Mouse (Mus musculus) heart, embryonic 10.5 days (tissue): Measurements from ENCODE around the gene Cfap54. TPM values are rescaled to one million over a fixed set of nuclear protein-coding genes. Genes with fewer than 3 reads are reported as not detected.

Experiments
- DNase-seq: peaks from one replicate; pipeline ENCODE4 v3.0.0-alpha.2; 2017; ENCODE audit warnings: low spot score
- H3K27ac ChIP-seq: fragments of 300-500 bp; sonication (generic); 2 replicates; pipeline ENCODE4 v1.5.1; 2016; ENCODE audit warnings: mild to moderate bottlenecking
- H3K27me3 ChIP-seq: fragments of 300-500 bp; sonication (generic); 2 replicates; pipeline ENCODE4 v1.6.1; 2016; ENCODE audit warnings: mild to moderate bottlenecking; ENCODE audit not compliant: poor library complexity, insufficient read depth, severe bottlenecking
- H3K36me3 ChIP-seq: fragments of 300-500 bp; sonication (generic); 2 replicates; pipeline ENCODE4 v1.6.1; 2016; ENCODE audit warnings: mild to moderate bottlenecking, moderate library complexity
- H3K4me1 ChIP-seq: fragments of 300-500 bp; sonication (generic); 2 replicates; pipeline ENCODE4 v1.6.1; 2016; ENCODE audit warnings: mild to moderate bottlenecking
- H3K4me3 ChIP-seq: fragments of 300-500 bp; sonication (generic); 2 replicates; pipeline ENCODE4 v1.5.1; 2016; ENCODE audit warnings: mild to moderate bottlenecking, moderate library complexity
- H3K9me3 ChIP-seq: fragments of 300-500 bp; sonication (generic); 2 replicates; pipeline ENCODE4 v1.6.1; 2016; ENCODE audit warnings: mild to moderate bottlenecking, moderate library complexity
- WGBS: fragments of 180-500 bp; shearing (Covaris S2); methylation state at CpG from one replicate; pipeline ENCODE4 v1.1.7; 2016; 5-methylcytosine and 5-hydroxymethylcytosine counted together
- polyA plus RNA-seq: library from polyadenylated mRNA; unstranded; fragments of >200 nt; fragmentation: Nextera tagmentation; extraction: Ambion mirVana; gene quantifications from 2 replicates; pipeline ENCODE4 v1.2.1, GENCODE M21; 2016

The Cfap54 gene
- polyA plus RNA-seq, 1 experiment from 2014 or later = 0.11 TPM

DNA sequence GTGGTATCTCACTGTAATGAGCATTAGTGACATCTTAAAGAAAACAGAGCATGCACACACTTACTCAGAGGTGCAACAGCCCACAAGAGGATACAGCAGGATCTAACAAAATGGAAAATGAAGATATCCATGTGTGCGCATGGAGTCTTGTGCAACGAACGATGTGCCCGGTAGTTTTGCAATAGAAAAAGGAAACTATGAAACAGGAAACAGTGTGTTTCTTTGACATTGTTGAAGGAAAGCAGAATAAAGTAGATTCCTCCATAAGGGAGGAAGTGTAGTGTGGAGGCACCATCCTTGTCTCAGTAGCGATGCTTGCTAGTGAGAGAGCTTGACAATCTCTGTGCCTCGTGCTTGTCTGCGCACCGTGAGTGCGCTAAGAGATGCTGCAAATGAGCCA lies 240.4 kb downstream of the Cfap54 start:
- no peak overlapping the region for H3K4me3 ChIP-seq
- H3K36me3 ChIP-seq = no peaks in the 10 kb centered on the region
- H3K27ac ChIP-seq = no peak overlapping the region
- H3K27me3 ChIP-seq = no peaks in the 10 kb centered on the region
- DNase-seq = no peak
- no peaks in the 10 kb centered on the region for H3K4me1 ChIP-seq
- H3K9me3 ChIP-seq = no peaks in the 10 kb centered on the region
- 91% methylated on average over 9 of the region's 9 CpGs for whole genome bisulfite sequencing

DNA sequence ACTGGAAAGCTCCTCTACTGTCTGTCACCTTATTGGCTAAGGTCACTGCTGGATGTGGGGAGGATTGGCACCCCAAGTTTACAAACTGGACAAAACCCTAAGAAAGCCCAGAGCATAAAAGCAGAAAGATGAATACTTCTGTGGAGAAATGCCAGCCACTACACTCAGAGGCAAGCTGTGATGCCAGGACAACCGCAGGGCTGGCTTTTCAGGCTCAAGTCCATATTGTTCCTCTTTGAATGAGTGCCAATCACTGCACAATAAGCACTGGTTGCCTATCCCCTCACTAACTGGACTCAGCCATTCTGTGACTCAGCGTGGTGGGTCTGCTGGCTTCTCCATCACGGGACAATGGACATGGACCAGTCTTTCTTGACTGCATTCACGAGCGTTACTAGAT lies 243.8 kb downstream of the Cfap54 start:
- no peak for DNase-seq

DNA sequence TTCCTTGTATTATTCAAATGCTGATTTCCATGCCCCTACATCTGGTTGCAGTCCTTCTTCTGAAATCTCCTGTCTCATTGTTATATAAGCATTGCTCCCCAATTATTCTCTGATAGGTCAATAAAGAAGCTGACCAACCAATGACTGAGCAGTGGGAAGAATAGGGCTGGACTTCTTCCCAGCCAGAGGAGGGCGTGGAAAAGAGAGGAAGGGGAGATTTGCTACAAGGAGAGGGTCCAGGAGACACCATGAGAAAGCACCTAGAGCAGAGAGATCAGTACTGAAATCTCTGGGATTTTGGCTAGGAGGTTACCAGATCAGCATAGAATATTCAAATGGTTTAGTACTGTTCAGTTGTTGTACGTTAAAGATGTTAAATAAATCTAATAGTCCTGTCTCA lies 244.4 kb downstream of the Cfap54 start:
- WGBS = 63% methylated on average over 2 of the region's 2 CpGs

More for the DNA sequence above, 243.8 kb downstream of the Cfap54 start:
- Histone ChIP-seq H3K4me3 (no peak overlapping the region), H3K27ac (no peak overlapping the region), H3K27me3 (no peaks in the 10 kb centered on the region), H3K36me3 (no peaks in the 10 kb centered on the region), H3K4me1 (no peaks in the 10 kb centered on the region), H3K9me3 (no peaks in the 10 kb centered on the region)
- WGBS = 83% methylated on average over 5 of the region's 5 CpGs

DNA sequence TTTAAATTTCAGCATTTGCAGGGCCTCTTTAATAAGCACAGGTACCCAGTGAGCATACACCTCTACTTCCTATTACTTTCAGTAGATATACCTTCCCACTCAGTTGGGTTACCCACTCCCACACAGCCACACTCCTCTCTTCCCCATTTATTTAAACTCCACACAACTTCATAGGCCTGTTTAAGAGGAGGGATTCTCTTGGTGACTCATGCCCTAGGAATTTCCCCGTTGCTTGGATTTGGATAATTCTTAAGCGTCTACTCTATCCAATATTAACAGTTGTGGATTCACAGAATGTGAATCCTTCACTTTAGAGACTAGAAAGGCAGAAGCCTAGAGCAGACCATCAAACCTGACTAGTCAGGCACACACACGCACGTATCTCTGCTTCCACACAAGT lies 259.9 kb downstream of the Cfap54 start:
- Histone ChIP-seq H3K27me3 (no peaks in the 10 kb centered on the region), H3K4me1 (no peaks in the 10 kb centered on the region), H3K9me3 (no peaks in the 10 kb centered on the region), H3K27ac (no peak overlapping the region), H3K36me3 (no peaks in the 10 kb centered on the region), H3K4me3 (no peak overlapping the region)
- WGBS = 80% methylated on average over 4 of the region's 4 CpGs
- no peak for DNase-seq

More for the DNA sequence above, 244.4 kb downstream of the Cfap54 start:
- no peak overlapping the region for H3K4me3 ChIP-seq
- H3K27ac ChIP-seq = no peak overlapping the region
- H3K27me3 ChIP-seq = no peaks in the 10 kb centered on the region
- no peaks in the 10 kb centered on the region for H3K36me3 ChIP-seq
- H3K4me1 ChIP-seq = no peaks in the 10 kb centered on the region
- DNase-seq = no peak
- no peaks in the 10 kb centered on the region for H3K9me3 ChIP-seq

DNA sequence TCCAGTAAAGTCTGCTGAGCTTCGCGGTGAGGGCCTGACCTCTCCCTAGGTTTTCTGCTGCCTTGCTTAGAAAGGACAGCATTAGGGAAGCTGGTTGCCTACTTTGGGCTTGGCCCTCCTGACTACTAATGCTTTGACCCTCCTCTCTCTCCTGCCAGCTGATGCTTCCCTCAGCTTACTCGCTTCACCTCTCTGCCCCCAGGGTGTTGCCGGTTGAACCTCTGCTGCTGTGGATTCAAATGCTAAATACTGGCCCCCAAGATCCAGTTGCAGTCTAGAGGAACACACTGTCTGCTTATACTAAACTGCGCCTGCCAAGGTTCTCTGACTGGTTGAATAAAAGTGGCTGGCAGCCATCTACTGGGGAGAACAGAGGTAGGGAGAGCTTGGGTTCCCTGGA lies 263.2 kb downstream of the Cfap54 start:
- Histone ChIP-seq H3K27me3 (no peaks in the 10 kb centered on the region), H3K36me3 (no peaks in the 10 kb centered on the region), H3K27ac (no peak overlapping the region), H3K4me1 (no peaks in the 10 kb centered on the region), H3K4me3 (no peak overlapping the region), H3K9me3 (no peaks in the 10 kb centered on the region)
- WGBS = 43% methylated on average over 5 of the region's 5 CpGs
- no peak for DNase-seq

DNA sequence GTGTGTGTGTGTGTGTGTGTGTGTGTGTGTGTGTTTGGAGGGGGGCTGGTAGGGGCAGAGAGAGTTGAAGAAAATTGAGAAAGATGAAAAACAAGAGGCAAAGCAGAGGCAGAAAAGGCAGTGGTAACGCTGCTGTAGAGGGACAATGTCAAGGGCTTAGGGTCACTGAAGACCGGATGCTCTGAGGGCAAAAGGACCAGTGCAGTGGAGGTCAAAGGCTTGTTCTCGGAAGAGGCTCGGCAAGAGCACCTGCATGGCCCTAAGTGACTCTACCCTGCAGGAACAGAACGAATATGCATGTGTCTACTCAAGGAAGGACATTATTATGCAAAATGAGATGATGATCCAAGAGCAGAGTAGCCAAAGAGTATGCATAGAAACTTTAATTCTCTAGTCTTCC lies 264.5 kb downstream of the Cfap54 start:
- H3K4me1 ChIP-seq = no peaks in the 10 kb centered on the region
- no peak overlapping the region for H3K27ac ChIP-seq
- H3K4me3 ChIP-seq = no peak overlapping the region
- no peaks in the 10 kb centered on the region for H3K27me3 ChIP-seq
- no peak for DNase-seq
- H3K9me3 ChIP-seq = no peaks in the 10 kb centered on the region
- WGBS = 69% methylated on average over 5 of the region's 5 CpGs
- H3K36me3 ChIP-seq = no peaks in the 10 kb centered on the region

DNA sequence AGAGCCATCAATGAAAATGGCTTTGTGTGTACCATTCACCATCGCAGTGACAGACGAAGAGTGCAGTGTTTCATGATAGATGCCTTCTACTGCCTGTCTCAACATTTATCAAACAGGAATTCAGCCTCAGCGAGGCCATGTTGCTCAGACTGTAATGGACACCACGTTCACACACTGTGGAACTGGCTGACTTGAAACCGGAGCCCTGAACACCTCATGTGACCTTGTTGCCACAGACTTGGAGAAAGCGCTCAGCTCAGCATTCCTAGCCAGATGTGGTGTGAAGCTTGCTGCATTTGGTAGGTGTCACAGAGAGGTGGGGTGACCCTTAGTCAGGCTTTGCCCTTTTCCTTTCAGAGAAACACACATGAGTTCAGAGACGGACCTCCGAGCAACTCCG lies 270.5 kb downstream of the Cfap54 start:
- Histone ChIP-seq H3K27me3 (no peaks in the 10 kb centered on the region), H3K27ac (no peak overlapping the region), H3K9me3 (no peaks in the 10 kb centered on the region), H3K4me1 (no peaks in the 10 kb centered on the region), H3K4me3 (no peak overlapping the region), H3K36me3 (no peaks in the 10 kb centered on the region)
- DNase-seq = no peak
- 80% methylated on average over 9 of the region's 9 CpGs for WGBS

DNA sequence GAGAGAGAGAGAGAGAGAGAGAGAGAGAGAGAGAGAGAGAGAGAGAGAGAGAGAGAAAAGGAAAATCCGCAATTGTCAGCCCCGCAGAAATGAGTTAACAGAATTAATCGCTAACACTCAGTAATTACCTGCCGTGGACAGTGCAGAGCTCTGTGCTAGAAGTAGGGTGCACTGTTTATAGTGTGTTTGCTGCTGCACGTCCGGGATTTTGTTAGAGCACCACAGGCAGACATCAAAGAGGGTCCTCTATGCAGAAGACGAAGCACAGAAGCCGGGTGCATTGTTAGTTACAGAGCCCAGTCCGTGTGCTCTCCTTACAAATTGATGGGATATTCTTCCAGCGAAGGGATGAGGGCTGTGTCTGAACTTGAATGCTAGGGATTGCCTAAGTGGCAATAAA lies 289.5 kb downstream of the Cfap54 start:
- no peak overlapping the region for H3K4me3 ChIP-seq
- no peak overlapping the region for H3K27ac ChIP-seq
- H3K9me3 ChIP-seq = no peaks in the 10 kb centered on the region
- H3K36me3 ChIP-seq = no peaks in the 10 kb centered on the region
- no peak for DNase-seq
- H3K4me1 ChIP-seq = no peaks in the 10 kb centered on the region
- 80% methylated on average over 10 of the region's 10 CpGs for WGBS
- H3K27me3 ChIP-seq = no peaks in the 10 kb centered on the region

DNA sequence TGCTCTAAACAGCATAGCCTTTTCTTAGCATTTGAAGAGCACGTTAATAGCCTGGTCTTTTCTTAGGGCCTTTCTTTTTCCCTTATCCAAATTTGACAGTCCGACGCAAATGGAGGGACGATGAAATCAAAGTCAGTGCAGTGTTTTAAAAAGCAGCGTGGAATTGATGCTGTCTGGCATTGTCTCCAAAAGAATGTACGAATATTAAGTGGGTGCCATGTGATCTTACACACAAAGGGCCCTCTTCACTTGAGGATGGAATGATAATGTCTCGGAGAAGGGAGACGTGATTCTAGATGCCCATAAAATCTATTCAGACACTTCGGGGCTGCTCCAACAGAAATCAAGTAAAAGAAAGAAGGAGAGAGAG lies 289.9 kb downstream of the Cfap54 start:
- H3K4me1 ChIP-seq = no peaks in the 10 kb centered on the region
- H3K27ac ChIP-seq = no peak overlapping the region
- H3K4me3 ChIP-seq = no peak overlapping the region
- no peaks in the 10 kb centered on the region for H3K36me3 ChIP-seq
- WGBS = 71% methylated on average over 9 of the region's 9 CpGs
- DNase-seq = no peak
- no peaks in the 10 kb centered on the region for H3K9me3 ChIP-seq
- H3K27me3 ChIP-seq = no peaks in the 10 kb centered on the region

DNA sequence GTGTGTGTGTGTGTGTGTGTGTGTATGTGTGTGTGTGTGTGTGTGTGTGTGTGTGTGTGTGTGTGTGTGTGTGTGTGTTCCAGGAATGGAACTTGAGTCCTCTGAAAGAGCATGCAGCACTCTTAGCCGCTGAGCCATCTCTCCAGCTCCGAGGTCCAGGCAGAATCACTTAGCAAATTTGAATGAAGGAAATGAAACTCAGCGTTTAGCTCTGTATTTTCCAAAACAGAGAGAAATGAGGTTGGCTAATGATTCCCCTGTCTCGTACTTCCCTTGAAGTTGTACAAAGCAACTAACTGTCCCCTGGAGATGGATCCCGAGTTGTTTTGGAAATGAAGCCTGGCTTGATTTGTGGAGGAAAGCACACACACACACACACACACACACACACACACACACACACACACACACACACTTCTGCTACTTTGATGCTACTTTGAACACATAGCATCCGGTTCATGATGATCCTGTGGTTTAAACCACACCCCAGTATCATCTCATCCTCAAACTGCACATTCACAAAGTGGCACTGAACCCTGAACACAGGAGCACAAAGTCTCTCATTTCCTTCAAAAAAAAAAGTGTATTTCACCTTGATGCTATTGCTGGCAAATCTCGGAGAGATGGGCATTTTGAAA lies 290.4 kb downstream of the Cfap54 start:
- WGBS = 88% methylated on average over 7 of the region's 7 CpGs
- H3K36me3 ChIP-seq = no peaks in the 10 kb centered on the region
- DNase-seq = no peak

DNA sequence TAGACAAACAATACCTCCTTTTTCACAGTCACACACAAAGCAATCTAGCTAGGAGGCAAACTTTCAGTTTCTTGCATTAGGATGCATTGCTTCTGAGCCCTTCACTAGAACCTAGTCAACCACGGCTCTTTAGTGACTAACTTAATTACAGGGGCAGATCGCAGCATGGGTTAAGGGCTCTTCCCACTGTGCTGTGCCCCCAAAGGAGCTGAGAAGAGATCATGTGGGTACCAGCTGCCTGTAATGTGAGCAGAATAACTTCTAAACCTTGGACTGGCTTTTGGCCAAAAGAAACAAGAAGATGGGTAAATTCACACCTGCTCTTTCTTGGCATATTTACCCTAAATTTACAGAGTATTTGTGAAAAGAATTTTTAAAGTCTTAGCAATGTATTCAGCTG lies 291.2 kb downstream of the Cfap54 start:
- no peak overlapping the region for H3K4me3 ChIP-seq
- no peaks in the 10 kb centered on the region for H3K27me3 ChIP-seq
- no peaks in the 10 kb centered on the region for H3K9me3 ChIP-seq
- WGBS = 71% methylated on average over 2 of the region's 2 CpGs
- no peak for DNase-seq
- no peaks in the 10 kb centered on the region for H3K36me3 ChIP-seq
- H3K27ac ChIP-seq = no peak overlapping the region
- H3K4me1 ChIP-seq = no peaks in the 10 kb centered on the region

More for the DNA sequence above, 290.4 kb downstream of the Cfap54 start:
- no peak overlapping the region for H3K27ac ChIP-seq
- H3K4me1 ChIP-seq = no peaks in the 10 kb centered on the region
- no peaks in the 10 kb centered on the region for H3K27me3 ChIP-seq
- H3K4me3 ChIP-seq = no peak overlapping the region
- H3K9me3 ChIP-seq = no peaks in the 10 kb centered on the region

DNA sequence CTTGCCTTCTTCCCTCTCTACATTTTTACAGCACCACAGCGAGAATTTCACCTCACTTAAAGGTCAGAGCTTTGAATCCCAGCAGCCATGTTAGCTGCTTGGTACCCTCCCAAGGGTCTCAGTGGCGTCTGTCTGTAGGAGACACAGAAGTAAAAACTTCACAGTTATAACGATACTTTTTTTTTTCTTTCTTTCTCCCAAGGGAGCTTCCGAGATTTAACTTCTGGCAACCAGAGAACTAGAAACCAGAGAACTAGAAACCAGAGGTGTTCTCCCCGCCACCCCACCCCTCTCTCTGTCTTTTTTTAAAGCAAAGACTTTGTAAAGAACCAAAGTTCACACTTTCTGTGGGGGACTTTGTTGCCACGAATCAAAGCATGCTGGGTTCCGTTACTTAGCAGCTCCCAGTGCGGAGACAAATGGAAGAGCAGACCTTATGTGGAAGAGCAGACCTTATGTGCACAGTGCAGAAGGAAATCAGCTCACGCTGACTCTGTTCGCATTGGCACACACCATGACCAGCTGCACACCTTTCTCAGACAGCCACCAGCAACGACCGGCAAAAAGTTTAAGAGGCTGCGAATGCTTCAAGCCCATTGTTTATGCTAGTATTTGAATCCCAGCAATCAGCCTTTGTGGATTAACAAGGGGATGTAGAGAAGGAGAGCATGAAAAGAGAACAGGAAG lies 292.9 kb downstream of the Cfap54 start:
- Histone ChIP-seq H3K36me3 (no peaks in the 10 kb centered on the region), H3K9me3 (no peaks in the 10 kb centered on the region), H3K4me3 (no peak overlapping the region), H3K27ac (no peak overlapping the region), H3K4me1 (no peaks in the 10 kb centered on the region), H3K27me3 (no peaks in the 10 kb centered on the region)
- no peak for DNase-seq
- WGBS = 60% methylated on average over 13 of the region's 13 CpGs

DNA sequence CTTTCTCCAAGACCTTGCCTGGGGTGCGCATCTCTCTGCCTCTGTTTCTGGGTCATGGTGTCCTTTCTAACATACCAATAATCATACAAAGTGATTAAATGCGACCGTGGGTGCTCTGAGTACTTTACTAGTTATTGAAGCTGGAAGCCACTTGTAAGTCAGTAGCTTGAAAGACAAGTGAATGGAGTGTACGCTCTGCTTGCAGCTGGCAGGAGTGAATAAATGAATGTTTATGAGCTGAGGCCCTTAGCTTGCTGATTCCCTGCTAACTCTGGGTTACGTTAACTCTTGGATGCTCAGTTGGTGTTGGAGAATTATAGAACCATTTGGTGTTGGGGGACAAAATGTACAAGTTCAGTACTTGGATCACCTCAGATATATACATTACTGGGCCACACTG lies 298.7 kb downstream of the Cfap54 start:
- no peaks in the 10 kb centered on the region for H3K9me3 ChIP-seq
- no peaks in the 10 kb centered on the region for H3K36me3 ChIP-seq
- H3K27me3 ChIP-seq = no peaks in the 10 kb centered on the region
- no peak overlapping the region for H3K27ac ChIP-seq
- H3K4me3 ChIP-seq = no peak overlapping the region
- no peak for DNase-seq
- H3K4me1 ChIP-seq = no peaks in the 10 kb centered on the region
- 86% methylated on average over 5 of the region's 5 CpGs for WGBS

DNA sequence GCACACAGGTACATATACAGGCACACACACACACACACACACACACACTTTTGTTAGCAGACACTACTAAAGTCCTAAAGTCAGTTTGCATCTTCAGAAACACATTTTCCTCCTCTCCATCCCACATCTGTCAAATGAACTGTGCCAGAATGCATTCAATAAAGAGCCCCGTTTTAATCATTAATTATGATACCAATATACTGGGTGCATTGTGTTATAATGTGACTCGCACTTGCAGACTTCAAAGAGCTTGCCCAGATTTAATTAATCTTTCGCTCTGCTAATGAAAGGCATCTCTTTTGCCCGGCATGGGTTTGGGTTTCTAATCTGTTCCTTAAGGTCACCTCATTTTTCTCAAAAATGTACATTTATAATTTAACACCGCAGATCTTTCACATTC lies 327.1 kb downstream of the Cfap54 start:
- no peaks in the 10 kb centered on the region for H3K4me1 ChIP-seq
- WGBS = 88% methylated on average over 5 of the region's 5 CpGs

More for the DNA sequence above, 327.1 kb downstream of the Cfap54 start:
- no peaks in the 10 kb centered on the region for H3K36me3 ChIP-seq
- H3K9me3 ChIP-seq = no peaks in the 10 kb centered on the region
- H3K4me3 ChIP-seq = no peak overlapping the region
- DNase-seq = no peak
- no peaks in the 10 kb centered on the region for H3K27me3 ChIP-seq
- no peak overlapping the region for H3K27ac ChIP-seq
